Mouse (Mus musculus): ENCODE data around the gene Nol9. TPM values are rescaled to one million over a fixed set of nuclear protein-coding genes. Genes with fewer than 3 reads are reported as not detected.

The Nol9 gene
- polyA plus RNA-seq, 1 experiment from 2014 or later: 26.4 TPM

GRCm38 (mm10) chr4:152101081-152101653, 62.0 kb downstream of the Nol9 start:
- Histone ChIP-seq H3K4me3 (no peak overlapping the region), H3K27me3 (no peaks in the 10 kb centered on the region), H3K9ac (no peak overlapping the region), H3K4me1 (replicated peaks) (0 out of 2 replicates have a peak, but pooled peaks cover 20% of the 10 kb centered on the region), H3K27ac (replicated peaks) (no peak overlapping the region), H3K4me2 (no peak overlapping the region), H3K36me3 (0 out of 2 replicates have a peak, but pooled peaks cover 26% of the 10 kb centered on the region), H3K9me3 (no peaks in the 10 kb centered on the region)
- ATAC-seq (ENCODE audit: low read depth): no peak
- 77% methylated on average over 7 of the region's 7 CpGs for whole genome bisulfite sequencing

DNA sequence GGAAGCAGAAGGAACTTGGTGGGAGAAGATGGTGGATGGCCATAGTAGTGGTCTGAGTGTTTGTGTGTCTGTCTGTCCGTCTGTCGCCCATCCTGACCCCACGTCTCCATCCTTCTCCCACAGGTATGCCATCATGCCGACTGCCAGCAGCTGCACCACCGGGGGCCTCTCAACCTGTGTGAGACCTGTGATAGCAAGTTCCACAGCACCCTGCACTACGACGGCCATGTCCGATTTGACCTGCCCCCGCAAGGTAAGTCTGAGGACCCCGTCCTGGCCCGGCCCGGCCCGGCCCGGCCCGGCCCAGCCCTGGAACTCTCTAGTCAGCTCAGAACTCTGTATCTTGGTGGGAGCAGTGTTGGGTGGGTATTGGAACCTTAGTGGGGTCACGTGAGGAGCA, 62.8 kb downstream of the Nol9 start:
- Histone ChIP-seq H3K9ac (no peak overlapping the region), H3K4me1 (replicated peaks) (0 out of 2 replicates have a peak, but pooled peaks cover 13% of the 10 kb centered on the region), H3K4me2 (no peak overlapping the region), H3K27me3 (peaks cover 3% of the 10 kb centered on the region), H3K4me3 (no peak overlapping the region), H3K36me3 (peaks cover 28% of the 10 kb centered on the region; the same call in 1 of the 2 replicates), H3K27ac (replicated peaks) (no peak overlapping the region), H3K9me3 (no peaks in the 10 kb centered on the region)
- 94% methylated on average over 16 of the region's 16 CpGs for WGBS
- ATAC-seq (ENCODE audit: low read depth): no peak

DNA sequence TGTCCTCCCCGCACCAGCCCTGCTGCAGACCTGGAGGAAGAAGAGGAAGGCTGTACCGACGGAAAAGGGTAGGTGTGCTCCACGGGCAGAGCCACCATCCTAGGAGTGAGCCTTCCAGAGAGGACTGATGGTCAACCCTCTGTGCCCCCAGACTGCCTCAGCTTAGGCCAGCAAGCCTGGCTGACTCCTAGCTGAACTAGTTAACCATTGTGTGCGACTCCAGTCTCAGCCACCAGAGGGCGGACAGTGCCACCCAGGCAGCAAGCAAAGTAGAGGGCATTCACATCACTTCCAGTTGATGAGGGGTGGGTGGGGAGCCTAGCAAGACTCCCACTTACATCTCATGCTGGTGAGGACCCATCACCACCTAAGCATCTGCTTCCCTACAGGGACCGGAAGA, 63.9 kb downstream of the Nol9 start:
- Histone ChIP-seq H3K27me3 (peaks cover 7% of the 10 kb centered on the region), H3K4me1 (replicated peaks) (peaks cover 14% of the 10 kb centered on the region), H3K9me3 (no peaks in the 10 kb centered on the region), H3K27ac (replicated peaks) (no peak overlapping the region), H3K36me3 (peaks cover 30% of the 10 kb centered on the region; the same call in 1 of the 2 replicates), H3K9ac (no peak overlapping the region), H3K4me2 (no peak overlapping the region), H3K4me3 (no peak overlapping the region)
- no peak for ATAC-seq (ENCODE audit: low read depth)
- WGBS: 39% methylated on average over 7 of the region's 7 CpGs

DNA sequence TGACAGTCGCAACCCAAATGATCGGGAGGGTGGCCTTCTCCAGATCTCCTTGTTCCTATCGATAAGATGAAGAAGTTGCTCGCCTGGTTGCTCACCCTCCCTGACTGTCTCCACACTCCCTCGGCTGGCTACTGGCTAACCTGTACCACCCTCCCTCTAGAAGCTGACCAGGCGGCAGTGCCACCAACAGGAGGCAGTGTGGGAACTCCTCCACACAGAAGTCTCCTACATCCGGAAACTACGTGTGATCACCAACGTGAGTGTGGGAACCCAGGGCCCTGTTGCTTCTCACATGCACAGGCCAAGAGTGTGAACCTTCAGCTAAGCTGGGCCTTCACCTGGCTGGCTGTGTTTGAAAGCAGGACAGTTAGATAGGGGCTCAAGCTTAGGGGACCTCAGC, 67.6 kb downstream of the Nol9 start:
- Histone ChIP-seq H3K27me3 (peaks cover 10% of the 10 kb centered on the region), H3K36me3 (peaks cover 44% of the 10 kb centered on the region), H3K4me2 (no peak overlapping the region), H3K27ac (replicated peaks) (no peak overlapping the region), H3K4me1 (replicated peaks) (peaks cover 22% of the 10 kb centered on the region), H3K9ac (no peak overlapping the region), H3K4me3 (0 out of 2 replicates have a peak overlapping the region, but pooled peaks have one; percentile 36), H3K9me3 (no peaks in the 10 kb centered on the region)
- no peak for ATAC-seq (ENCODE audit: low read depth)
- WGBS: 58% methylated on average over 9 of the region's 9 CpGs

GRCm38 (mm10) chr4:152107493-152107892, 68.4 kb downstream of the Nol9 start:
- Histone ChIP-seq H3K27me3 (peaks cover 10% of the 10 kb centered on the region), H3K4me3 (peak overlapping the region; percentile 36), H3K4me1 (replicated peaks) (peaks cover 22% of the 10 kb centered on the region), H3K27ac (replicated peaks) (peak overlapping the region; percentile 46), H3K36me3 (peaks cover 44% of the 10 kb centered on the region), H3K9ac (peak overlapping the region; percentile 60), H3K9me3 (no peaks in the 10 kb centered on the region), H3K4me2 (peak overlapping the region; percentile 68)
- peak; percentile 63 for ATAC-seq (ENCODE audit: low read depth)
- 6% methylated on average over 24 of the region's 24 CpGs for WGBS

GRCm38 (mm10) chr4:152107971-152108509, 68.9 kb downstream of the Nol9 start:
- Histone ChIP-seq H3K9me3 (no peaks in the 10 kb centered on the region), H3K36me3 (peaks cover 44% of the 10 kb centered on the region), H3K4me1 (replicated peaks) (peaks cover 22% of the 10 kb centered on the region), H3K27ac (replicated peaks) (peak overlapping the region; percentile 46), H3K27me3 (peaks cover 11% of the 10 kb centered on the region), H3K4me3 (peak overlapping the region; percentile 36), H3K9ac (peak overlapping the region; percentile 60), H3K4me2 (peak overlapping the region; percentile 68)
- peak; percentile 96 for ATAC-seq (ENCODE audit: low read depth)
- WGBS: 5% methylated on average over 30 of the region's 30 CpGs

DNA sequence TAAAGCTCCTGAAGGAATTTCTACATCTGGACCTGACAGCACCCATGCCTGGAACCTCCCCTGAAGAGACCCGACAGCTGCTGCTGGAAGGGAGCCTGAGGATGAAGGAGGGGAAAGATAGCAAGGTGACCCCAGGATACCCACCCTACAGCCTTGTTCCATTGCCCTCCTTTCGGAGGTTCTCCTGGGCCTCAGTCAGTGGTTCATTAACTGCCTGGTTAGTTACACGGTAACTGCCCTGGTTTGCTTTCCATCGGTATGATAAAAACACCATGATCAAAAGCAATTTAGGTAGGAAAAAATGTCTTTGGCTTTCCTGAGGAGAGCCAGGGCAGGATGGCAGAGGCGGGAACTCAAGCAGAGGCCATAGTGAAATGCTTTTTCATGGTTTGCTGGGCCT, 69.6 kb downstream of the Nol9 start:
- ATAC-seq (ENCODE audit: low read depth): 0 out of 2 replicates have a peak, but pooled peaks have one; percentile 6
- Histone ChIP-seq H3K4me3 (peak overlapping the region; percentile 36; the same call in 1 of the 2 replicates), H3K9ac (peak overlapping the region; percentile 60; the same call in 1 of the 2 replicates), H3K27ac (replicated peaks) (no peak overlapping the region), H3K4me1 (replicated peaks) (peaks cover 22% of the 10 kb centered on the region), H3K27me3 (peaks cover 17% of the 10 kb centered on the region), H3K9me3 (no peaks in the 10 kb centered on the region), H3K36me3 (peaks cover 44% of the 10 kb centered on the region), H3K4me2 (peak overlapping the region; percentile 68)
- WGBS: 81% methylated on average over 5 of the region's 5 CpGs

- peaks cover 26% of the 10 kb centered on the region for H3K27me3 ChIP-seq
- peaks cover 22% of the 10 kb centered on the region for H3K4me1 ChIP-seq (replicated peaks)
- no peak overlapping the region for H3K27ac ChIP-seq (replicated peaks)
- H3K36me3 ChIP-seq: peaks cover 44% of the 10 kb centered on the region
- 84% methylated on average over 3 of the region's 3 CpGs for WGBS
- H3K4me3 ChIP-seq: no peak overlapping the region
- ATAC-seq (ENCODE audit: low read depth): no peak
- H3K9me3 ChIP-seq: no peaks in the 10 kb centered on the region
- H3K4me2 ChIP-seq: no peak overlapping the region
- H3K9ac ChIP-seq: no peak overlapping the region
These were observed 70.4 kb downstream of the Nol9 start for GRCm38 (mm10) chr4:152109509-152109908.

GRCm38 (mm10) chr4:152110689-152111088, 71.6 kb downstream of the Nol9 start:
- no peak overlapping the region for H3K9ac ChIP-seq
- H3K4me2 ChIP-seq: no peak overlapping the region
- H3K36me3 ChIP-seq: peaks cover 50% of the 10 kb centered on the region
- no peak for ATAC-seq (ENCODE audit: low read depth)
- WGBS: 85% methylated on average over 4 of the region's 4 CpGs
- no peaks in the 10 kb centered on the region for H3K9me3 ChIP-seq
- no peak overlapping the region for H3K27ac ChIP-seq (replicated peaks)
- H3K27me3 ChIP-seq: peaks cover 37% of the 10 kb centered on the region
- H3K4me3 ChIP-seq: no peak overlapping the region
- H3K4me1 ChIP-seq (replicated peaks): peaks cover 28% of the 10 kb centered on the region

Other genes with a start within 250 kb of the Nol9 start
- 165 and 175 TPM in 2 replicates for gene Camta1, start 177.4 kb upstream of the Nol9 start, polyA plus RNA-seq (2015; fragmentation: Nextera tagmentation; extraction: Ambion mirVana)
- gene Dnajc11, start 105.6 kb upstream of the Nol9 start, polyA plus RNA-seq (2015; fragmentation: Nextera tagmentation; extraction: Ambion mirVana): 66.7 and 79.6 TPM in 2 replicates
- gene Thap3, start 50.3 kb upstream of the Nol9 start, polyA plus RNA-seq (2015; fragmentation: Nextera tagmentation; extraction: Ambion mirVana): 33.6 and 33.8 TPM in 2 replicates
- gene Phf13, start 43.1 kb upstream of the Nol9 start, polyA plus RNA-seq (2015; fragmentation: Nextera tagmentation; extraction: Ambion mirVana): 19.1 and 20.6 TPM in 2 replicates
- gene Klhl21, start 30.5 kb upstream of the Nol9 start, polyA plus RNA-seq (2015; fragmentation: Nextera tagmentation; extraction: Ambion mirVana): 4.5 TPM in 2 replicates
- gene Zbtb48, start 11.7 kb upstream of the Nol9 start, polyA plus RNA-seq (2015; fragmentation: Nextera tagmentation; extraction: Ambion mirVana): 15.3 and 18.8 TPM in 2 replicates
- gene Tas1r1, start 753 bp upstream of the Nol9 start, polyA plus RNA-seq (2015; fragmentation: Nextera tagmentation; extraction: Ambion mirVana): 1.2 and 1.3 TPM in 2 replicates
- gene Plekhg5, start 33.2 kb downstream of the Nol9 start, polyA plus RNA-seq (2015; fragmentation: Nextera tagmentation; extraction: Ambion mirVana): 9.9 and 10.7 TPM in 2 replicates
- gene Tnfrsf25, start 76.6 kb downstream of the Nol9 start, polyA plus RNA-seq (2015; fragmentation: Nextera tagmentation; extraction: Ambion mirVana): 0.84 and 1.8 TPM in 2 replicates
- gene Espn, start 113.0 kb downstream of the Nol9 start, polyA plus RNA-seq (2015; fragmentation: Nextera tagmentation; extraction: Ambion mirVana): 0.21 and 0.51 TPM in 2 replicates
- 0.13 and 0.15 TPM in 2 replicates for gene Hes2, start 119.5 kb downstream of the Nol9 start, polyA plus RNA-seq (2015; fragmentation: Nextera tagmentation; extraction: Ambion mirVana)
- 316 and 346 TPM in 2 replicates for gene Acot7, start 138.8 kb downstream of the Nol9 start, polyA plus RNA-seq (2015; fragmentation: Nextera tagmentation; extraction: Ambion mirVana)
- 10.7 and 11.8 TPM in 2 replicates for gene Gpr153, start 234.9 kb downstream of the Nol9 start, polyA plus RNA-seq (2015; fragmentation: Nextera tagmentation; extraction: Ambion mirVana)

All from neural tube, embryonic 13.5 days (tissue).